Mouse (Mus musculus): ENCODE data around the gene Nuak2.

The Nuak2 gene

GRCm38 (mm10) chr1:132351058-132351457 is 35.1 kb downstream of the Nuak2 start:
- no peak for DNase-seq (ENCODE audit: low read depth, low spot score)

DNA sequence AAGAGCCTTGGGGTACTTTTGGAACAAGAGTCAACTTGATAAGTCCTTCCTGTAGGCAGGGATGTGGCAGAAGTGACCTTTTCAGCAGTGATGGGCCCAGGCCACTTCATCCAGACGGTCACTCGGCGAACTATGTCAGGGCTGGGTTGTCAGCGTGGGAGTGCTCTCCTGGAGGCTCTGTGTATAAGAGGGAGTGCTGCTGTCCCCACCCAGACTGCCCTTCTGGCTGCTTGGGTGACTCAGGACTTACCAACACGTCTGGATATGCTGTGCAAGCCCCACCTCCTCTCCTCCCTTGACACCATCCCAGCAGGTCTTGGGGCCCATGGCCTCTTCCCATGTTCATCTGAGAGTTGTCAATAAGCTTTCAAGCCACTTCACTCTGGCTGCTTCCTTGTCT is 37.5 kb downstream of the Nuak2 start:
- DNase-seq (ENCODE audit: low read depth, low spot score), result no peak

- DNase-seq (ENCODE audit: low read depth, low spot score), result no peak
Measured at GRCm38 (mm10) chr1:132354234-132354633, 38.3 kb downstream of the Nuak2 start.

GRCm38 (mm10) chr1:132355162-132355601 is 39.3 kb downstream of the Nuak2 start:
- no peak for DNase-seq (ENCODE audit: low read depth, low spot score)

GRCm38 (mm10) chr1:132355841-132356242 is 39.9 kb downstream of the Nuak2 start:
- DNase-seq (ENCODE audit: low read depth, low spot score), result peak; percentile 76

DNA sequence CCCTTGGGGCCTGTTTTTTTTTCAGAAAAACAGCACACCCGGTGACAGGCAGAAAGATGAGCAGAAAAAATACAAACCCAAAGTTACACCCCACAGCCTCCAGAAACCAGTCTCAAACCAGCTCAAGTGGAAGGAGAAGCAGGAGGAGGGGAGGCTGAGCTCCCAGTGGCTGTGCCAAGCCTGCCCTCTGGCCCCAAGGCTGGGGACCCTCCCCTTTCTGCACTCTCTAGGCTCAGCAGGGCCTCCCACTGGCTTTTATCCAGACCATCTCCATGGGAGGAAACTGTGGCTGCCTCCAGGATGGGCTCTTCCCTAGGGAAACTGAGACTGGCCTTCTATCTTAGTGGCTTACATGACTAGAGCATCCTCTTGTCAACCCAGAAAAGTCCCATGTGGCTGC is 40.9 kb downstream of the Nuak2 start:
- DNase-seq (ENCODE audit: low read depth, low spot score), result no peak

DNA sequence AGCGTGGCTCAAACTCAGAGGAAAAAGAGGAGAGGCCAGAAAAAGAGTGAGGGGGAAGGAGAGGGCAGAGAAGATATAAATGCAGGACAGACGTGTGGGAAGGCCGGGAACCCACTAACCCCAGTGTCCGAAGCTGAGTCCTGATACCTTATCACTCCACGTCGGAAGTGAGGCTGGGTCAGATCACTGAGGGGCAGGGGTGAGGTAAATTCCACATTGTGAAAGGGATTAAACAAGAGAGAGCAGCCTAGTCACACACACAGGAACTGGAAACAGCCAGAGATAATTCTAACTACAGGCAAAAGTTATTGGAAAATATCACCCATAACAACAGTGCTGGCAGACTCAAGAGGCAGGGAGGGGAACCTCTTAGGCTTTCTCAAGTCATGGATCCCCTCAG is 46.0 kb downstream of the Nuak2 start:
- DNase-seq (ENCODE audit: low read depth, low spot score), result no peak

DNA sequence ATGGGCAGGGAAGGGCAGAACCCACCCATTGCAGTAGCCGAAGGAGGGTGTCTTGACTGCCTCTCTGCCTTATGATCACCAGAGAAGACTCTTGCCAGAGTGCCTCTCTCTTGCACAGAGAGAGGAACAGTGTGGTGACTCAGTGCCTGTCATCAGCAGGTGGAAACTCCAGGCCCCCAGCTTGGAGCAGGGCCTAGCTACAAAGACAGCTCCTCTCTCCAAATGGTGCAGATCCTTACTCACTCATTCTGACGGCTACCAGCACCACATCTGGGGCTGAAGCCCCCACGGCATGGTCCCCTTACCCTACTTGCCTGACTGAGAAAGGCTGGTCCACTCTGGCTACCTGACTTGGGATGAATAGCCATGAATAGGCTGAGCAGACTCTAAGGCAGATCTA is 48.5 kb downstream of the Nuak2 start:
- no peak for DNase-seq (ENCODE audit: low read depth, low spot score)

- DNase-seq (ENCODE audit: low read depth, low spot score), result no peak
Measured at GRCm38 (mm10) chr1:132364896-132365557, 49.1 kb downstream of the Nuak2 start.

DNA sequence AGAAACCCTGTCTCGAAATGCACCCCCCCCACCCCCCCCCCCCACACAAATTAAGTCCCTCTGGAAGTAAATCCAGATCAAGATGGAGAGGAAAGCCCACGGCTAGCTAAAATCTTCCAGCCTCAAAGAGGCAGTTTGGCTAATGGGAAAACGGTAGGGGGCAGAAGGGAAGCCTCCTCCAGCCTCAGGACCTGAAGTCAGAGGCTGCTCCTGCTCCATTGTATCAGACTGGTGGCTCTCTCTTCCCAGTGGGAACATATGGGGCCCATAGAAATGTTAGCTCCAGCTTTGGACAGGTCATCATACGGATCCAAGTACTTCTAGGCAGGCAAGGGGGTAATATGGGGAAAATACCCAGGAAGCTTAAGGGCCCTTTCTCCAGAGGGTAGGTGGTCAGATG is 49.7 kb downstream of the Nuak2 start:
- DNase-seq (ENCODE audit: low read depth, low spot score), result no peak

GRCm38 (mm10) chr1:132366235-132366634 is 50.3 kb downstream of the Nuak2 start:
- no peak for DNase-seq (ENCODE audit: low read depth, low spot score)

- no peak for DNase-seq (ENCODE audit: low read depth, low spot score)
Measured at GRCm38 (mm10) chr1:132366937-132367336, 51.0 kb downstream of the Nuak2 start.

DNA sequence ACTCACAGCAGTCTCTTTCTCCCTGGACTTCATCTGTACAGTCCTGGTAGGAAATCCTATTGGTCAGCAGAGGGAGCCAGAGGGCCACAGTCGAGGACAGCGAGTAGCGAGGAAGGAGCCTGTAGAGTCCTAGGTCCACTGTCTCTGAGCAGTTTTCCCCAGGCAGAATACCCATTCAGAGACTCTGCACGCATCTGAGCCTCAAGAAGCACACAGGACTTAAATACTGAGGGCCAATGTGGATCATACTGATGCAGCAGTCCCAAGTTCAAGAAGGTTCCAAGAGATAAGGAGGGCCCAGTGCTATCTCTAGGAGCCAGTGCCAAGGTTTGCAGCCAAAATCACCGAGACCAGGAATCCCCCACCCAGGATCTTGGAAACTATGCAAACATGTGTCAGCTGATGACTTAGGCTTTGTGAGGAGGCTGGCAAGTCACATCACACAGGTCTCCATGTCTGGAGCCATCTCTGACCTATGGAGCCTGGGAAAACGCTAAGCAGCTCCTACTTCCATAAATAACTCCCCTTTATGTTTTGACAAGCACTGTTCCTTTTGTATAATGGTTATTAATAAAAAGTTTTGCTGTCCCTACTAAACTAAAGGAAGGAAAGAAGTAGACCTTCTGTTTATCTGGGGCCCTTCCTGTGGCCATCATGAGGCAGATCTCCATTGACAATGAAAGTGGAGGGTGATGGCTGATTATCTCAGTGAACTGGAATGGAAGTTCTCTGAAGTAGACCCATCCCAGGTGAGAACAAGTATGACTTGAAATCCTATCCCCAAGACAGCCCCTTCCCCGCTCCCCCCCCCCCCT is 52.0 kb downstream of the Nuak2 start:
- peak; percentile 94 for DNase-seq (ENCODE audit: low read depth, low spot score)

DNA sequence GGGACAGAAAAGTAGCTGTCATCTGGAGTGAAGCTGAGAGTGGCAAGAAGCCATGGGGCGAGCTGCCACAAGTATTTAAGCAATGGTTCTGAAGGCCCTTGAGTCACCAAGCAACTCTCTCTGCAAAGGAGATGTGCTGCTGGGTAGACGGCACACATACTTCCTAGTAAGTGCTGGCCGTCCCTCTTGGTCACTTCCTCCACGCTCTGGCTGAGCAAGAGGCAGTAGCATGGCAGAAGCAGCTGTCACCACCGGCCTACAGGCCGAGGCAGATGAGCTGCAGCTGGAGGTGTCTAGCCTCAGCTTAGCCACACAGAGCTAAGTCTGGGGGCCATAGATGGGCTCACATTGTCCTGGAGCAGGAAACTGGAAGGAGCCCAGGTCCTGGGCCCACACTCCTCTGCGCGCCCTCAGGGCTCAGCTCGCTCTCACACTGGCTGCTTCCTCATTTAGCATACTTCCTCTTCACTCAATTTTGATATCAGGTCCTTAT is 54.8 kb downstream of the Nuak2 start:
- no peak for DNase-seq (ENCODE audit: low read depth, low spot score)

DNA sequence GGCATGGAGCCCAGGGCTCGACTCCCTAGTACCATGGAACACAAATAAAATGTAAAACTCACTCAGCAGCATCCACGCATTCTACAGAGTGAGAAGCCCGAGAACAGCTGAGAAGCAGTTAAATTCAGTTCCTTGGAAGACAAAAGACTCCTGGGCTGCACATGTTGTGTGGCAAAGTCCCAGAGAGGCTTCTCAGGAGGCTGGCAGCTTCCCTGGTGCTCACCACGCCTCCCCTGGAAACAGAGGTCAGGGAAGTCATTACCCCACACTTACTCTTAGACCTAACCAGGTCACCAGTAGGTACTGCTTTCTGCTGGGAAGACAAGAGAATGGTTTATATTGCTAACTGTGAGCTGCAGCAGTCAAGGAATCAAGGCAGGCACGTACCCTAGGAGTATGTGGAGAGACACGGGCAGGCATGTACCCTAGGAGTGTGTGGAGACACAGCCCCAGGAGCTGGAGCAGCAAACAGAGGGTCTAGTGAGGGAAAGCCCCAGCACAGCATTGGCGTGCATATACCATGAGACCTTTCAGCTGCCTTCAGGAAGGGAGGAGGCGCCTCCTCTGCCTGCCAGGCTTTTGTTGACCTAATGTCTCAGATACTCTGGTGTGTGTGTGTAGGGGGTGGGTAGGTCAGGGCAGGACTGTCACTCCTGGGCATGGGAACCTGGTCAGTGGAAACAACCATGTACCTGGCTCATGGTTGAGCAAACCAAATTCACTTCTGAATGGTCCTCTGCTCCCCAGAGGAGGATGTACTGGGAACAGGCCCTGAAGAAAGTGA is 55.6 kb downstream of the Nuak2 start:
- no peak for DNase-seq (ENCODE audit: low read depth, low spot score)

- no peak for DNase-seq (ENCODE audit: low read depth, low spot score)
Measured at GRCm38 (mm10) chr1:132372354-132372753, 56.4 kb downstream of the Nuak2 start.

DNA sequence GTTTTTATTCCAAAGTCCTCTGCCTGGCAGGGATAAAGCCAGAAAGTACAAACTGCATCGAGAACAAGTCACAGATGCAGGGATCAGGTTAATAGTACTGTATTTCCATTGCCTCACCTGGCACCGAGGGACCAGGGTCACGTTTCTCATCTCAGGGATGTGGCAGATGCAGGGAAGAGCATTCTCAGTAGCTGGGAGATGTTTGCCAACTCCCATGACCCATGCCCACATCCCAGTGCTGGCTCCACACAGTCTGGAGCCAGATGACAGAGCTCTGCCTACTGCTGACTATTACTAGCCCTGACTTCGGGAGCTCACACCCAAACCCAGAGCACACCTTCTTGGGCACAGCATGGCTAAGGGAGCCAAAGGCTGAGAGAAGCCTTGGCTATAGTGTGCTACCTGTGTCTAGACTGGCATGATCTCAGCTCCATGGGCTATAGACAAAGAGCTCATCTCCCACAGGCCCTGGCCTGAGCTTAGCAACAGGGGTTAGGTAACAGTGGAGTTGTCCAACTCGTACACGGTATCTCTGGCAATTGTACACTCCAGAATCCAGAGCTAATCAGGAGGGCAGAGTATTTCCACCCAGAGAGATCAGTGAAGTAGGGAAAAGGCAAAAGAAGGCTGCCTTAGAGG is 57.1 kb downstream of the Nuak2 start:
- DNase-seq (ENCODE audit: low read depth, low spot score), result no peak

- DNase-seq (ENCODE audit: low read depth, low spot score), result no peak
Measured at GRCm38 (mm10) chr1:132374140-132374872, 58.4 kb downstream of the Nuak2 start.

- no peak for DNase-seq (ENCODE audit: low read depth, low spot score)
Measured at GRCm38 (mm10) chr1:132374873-132375244, 58.9 kb downstream of the Nuak2 start.

DNA sequence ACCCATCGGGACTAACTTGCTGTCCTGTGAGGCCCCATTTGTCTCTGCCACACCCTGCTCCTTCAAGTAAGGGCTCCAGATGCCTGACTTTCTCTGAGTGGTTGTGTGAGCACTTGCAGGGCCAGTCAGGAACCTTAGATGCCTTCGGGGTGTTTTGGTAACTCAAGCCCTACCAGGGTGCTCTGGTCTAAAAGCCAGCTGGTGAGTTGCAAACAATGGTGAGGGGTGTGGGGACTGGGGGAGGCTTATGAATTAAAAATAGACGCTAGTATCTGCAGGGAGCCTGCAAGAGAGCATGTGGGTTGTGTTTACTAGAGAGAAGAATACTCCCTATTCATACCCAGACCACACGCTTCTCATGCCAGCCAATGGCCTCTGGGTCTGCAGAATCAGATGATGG is 59.3 kb downstream of the Nuak2 start:
- no peak for DNase-seq (ENCODE audit: low read depth, low spot score)
